Mouse (Mus musculus) stomach, postnatal 0 days (tissue): Measurements from ENCODE around the gene Marco.

ENCODE experiments used
- CTCF ChIP-seq: IDR thresholded peaks from 2 replicates; pipeline ENCODE4 v1.5.1; 2016; ENCODE audit warnings: antibody characterized with exemption, low read depth, mild to moderate bottlenecking, moderate library complexity
- EP300 ChIP-seq: optimal IDR thresholded peaks from 2 replicates; pipeline ENCODE3; 2016; ENCODE audit warnings: antibody characterized with exemption

GRCm38 (mm10) chr1:120536998-120537397, 32.2 kb upstream of the Marco start:
- TF ChIP-seq CTCF (no peak), EP300 (no peak)
